Mouse (Mus musculus) limb, embryonic 14.5 days (tissue): ENCODE data around the gene Fxyd1. TPM values are rescaled to one million over a fixed set of nuclear protein-coding genes. Genes with fewer than 3 reads are reported as not detected.
A peak's percentile ranks its signal among the peaks of the same experiment; 100 is the strongest.

Experiments used
- ATAC-seq: fragments of 200-750 bp; cut with Nextera tagmentation; 2 replicates; pipeline ENCODE4 v1.8.0; 2017; ENCODE audit warnings: low read depth, moderate number of reproducible peaks, moderate TSS enrichment; ENCODE audit not compliant: low FRiP score
- DNase-seq: peaks from one replicate; pipeline ENCODE4 v3.0.0-alpha.2; 2015; ENCODE audit warnings: low spot score
- H3K27ac ChIP-seq: fragments of 300-500 bp; sonication (generic); replicated peaks from 2 replicates; pipeline ENCODE4 v1.5.1; 2014; ENCODE audit warnings: low read depth, mild to moderate bottlenecking, low read length, moderate library complexity, mixed read lengths
- H3K27me3 ChIP-seq: fragments of 300-500 bp; sonication (generic); 2 replicates; pipeline ENCODE4 v1.6.1; 2014; ENCODE audit warnings: low read length, mixed read lengths; ENCODE audit not compliant: control insufficient read depth, insufficient read depth
- H3K36me3 ChIP-seq: fragments of 300-500 bp; sonication (generic); 2 replicates; pipeline ENCODE4 v1.6.1; 2014; ENCODE audit warnings: mild to moderate bottlenecking, low read length, moderate library complexity, mixed read lengths; ENCODE audit not compliant: control insufficient read depth, insufficient read depth
- H3K4me1 ChIP-seq: fragments of 300-500 bp; sonication (generic); 2 replicates; pipeline ENCODE4 v1.6.1; 2014; ENCODE audit warnings: antibody characterized with exemption, low read length, mixed read lengths; ENCODE audit not compliant: control insufficient read depth, insufficient read depth
- H3K4me2 ChIP-seq: fragments of 300-500 bp; sonication (generic); replicated peaks from 2 replicates; pipeline ENCODE4 v1.6.1; 2014; ENCODE audit warnings: low read depth, mild to moderate bottlenecking, low read length, moderate library complexity; ENCODE audit not compliant: severe bottlenecking
- H3K4me3 ChIP-seq: fragments of 300-500 bp; sonication (generic); replicated peaks from 2 replicates; pipeline ENCODE4 v1.5.1; 2014; ENCODE audit warnings: low read length
- H3K9ac ChIP-seq: fragments of 300-500 bp; sonication (generic); 2 replicates; pipeline ENCODE4 v1.6.1; 2014; ENCODE audit warnings: mild to moderate bottlenecking, low read depth, low read length, moderate library complexity; ENCODE audit not compliant: severe bottlenecking
- H3K9me3 ChIP-seq: fragments of 300-500 bp; sonication (generic); 2 replicates; pipeline ENCODE4 v1.6.1; 2016; ENCODE audit warnings: low read length; ENCODE audit not compliant: control insufficient read depth
- POLR2A ChIP-seq: fragments of 200-500 bp; IDR thresholded peaks from 2 replicates; pipeline ENCODE4 v1.8.0; 2012; ENCODE audit warnings: inconsistent platforms, mild to moderate bottlenecking, moderate library complexity, borderline replicate concordance; ENCODE audit not compliant: insufficient read depth, insufficient read length; ENCODE audit errors: extremely low read depth
- WGBS: fragments of 180-500 bp; shearing (Covaris S2); extraction: QIAGEN DNeasy Blood & Tissue Kit; methylation state at CpG from one replicate; pipeline ENCODE4 v1.1.7; 2014; 5-methylcytosine and 5-hydroxymethylcytosine counted together
- polyA plus RNA-seq, 2 experiments: library from polyadenylated mRNA; depleted of rRNA in 1 of 2; stranded (reverse) in 1 of 2; unstranded in 1 of 2; fragments of >200 nt; fragmentation: Nextera tagmentation in 1 of 2; extraction: Ambion mirVana in 1 of 2; gene quantifications; 2 replicates each; pipeline versions ENCODE4 v1.2.1 to v1.2.3; 2012 to 2014

Gene Fxyd1
- polyA plus RNA-seq, 2 experiments = 92.6 to 95.6 TPM

DNA sequence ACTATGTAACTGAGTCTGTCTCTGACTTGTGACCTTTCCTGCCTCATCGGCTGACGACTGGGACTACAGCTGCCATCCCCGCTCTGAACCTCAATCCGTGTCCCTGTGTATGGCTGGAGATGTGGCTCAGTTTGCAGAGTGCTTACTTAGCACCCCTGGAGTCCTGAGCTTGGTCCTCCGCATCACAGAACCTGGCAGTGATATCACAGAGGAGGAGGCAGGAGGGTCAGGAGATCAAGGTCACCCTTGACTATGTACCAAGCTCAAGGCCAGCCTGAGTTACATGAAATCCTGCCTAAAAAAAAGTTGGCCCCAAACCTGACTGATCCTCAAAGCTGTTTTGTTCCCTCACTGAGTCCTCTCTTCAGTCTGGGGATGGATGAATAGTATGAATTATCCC lies 731 bp upstream of the Fxyd1 start:
- ATAC-seq (no peak), DNase-seq (no peak)
- no peak overlapping the region for H3K9ac ChIP-seq
- no peaks in the 10 kb centered on the region for H3K9me3 ChIP-seq
- no peak overlapping the region for H3K27ac ChIP-seq
- H3K36me3 ChIP-seq = no peaks in the 10 kb centered on the region
- H3K4me2 ChIP-seq = no peak overlapping the region
- no peak overlapping the region for H3K4me3 ChIP-seq
- peaks cover 26% of the 10 kb centered on the region for H3K4me1 ChIP-seq
- WGBS = 71% methylated on average over 5 of the region's 5 CpGs
- peaks cover 10% of the 10 kb centered on the region for H3K27me3 ChIP-seq
- no peak for TF ChIP-seq POLR2A

DNA sequence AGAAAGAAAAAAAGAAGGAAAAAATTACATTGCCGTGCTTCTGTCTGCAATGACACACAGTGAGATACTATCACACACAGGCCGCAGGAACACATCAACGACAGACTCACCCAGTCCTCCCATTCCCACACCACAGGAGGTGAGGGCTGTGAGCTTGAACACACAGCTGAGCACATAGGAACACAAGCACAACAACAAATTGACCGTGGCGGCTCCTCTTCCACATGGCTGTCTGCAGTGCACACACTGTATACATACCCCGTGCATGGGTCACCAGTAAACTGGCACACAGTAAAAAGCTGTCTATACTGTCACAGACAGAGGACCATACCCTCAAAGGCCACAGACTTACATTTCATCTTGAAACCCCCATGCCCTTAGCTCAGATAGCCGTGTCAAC lies 551 bp downstream of the Fxyd1 start:
- WGBS = 71% methylated on average over 7 of the region's 7 CpGs
- no peak overlapping the region for H3K27ac ChIP-seq

DNA sequence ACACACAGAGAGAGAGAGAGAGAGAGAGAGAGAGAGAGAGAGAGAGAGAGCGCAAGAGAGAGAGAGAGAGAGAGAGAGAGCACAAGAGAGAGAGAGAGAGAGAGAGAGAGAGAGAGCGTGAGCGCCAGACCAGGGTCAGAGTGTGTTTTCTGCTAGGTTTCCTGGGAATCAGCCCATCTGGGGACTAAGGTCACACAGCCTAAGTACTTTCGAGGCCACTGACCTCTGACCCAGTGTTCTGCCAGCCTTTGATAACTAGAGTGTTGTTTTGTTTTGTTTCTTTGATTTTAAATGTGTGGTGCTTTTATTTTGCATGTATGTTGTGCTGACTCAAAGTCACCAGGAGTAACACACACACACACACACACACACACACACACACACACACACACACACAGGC lies 1.1 kb downstream of the Fxyd1 start:
- ATAC-seq = no peak
- Histone ChIP-seq H3K9me3 (no peaks in the 10 kb centered on the region), H3K9ac (no peak overlapping the region), H3K4me3 (peak overlapping the region; percentile 34; the same call in 1 of the 2 replicates), H3K4me1 (peaks cover 42% of the 10 kb centered on the region), H3K4me2 (peak overlapping the region; percentile 47), H3K27me3 (peaks cover 29% of the 10 kb centered on the region), H3K27ac (0 out of 2 replicates have a peak overlapping the region, but pooled peaks have one; percentile 20), H3K36me3 (no peaks in the 10 kb centered on the region)
- no peak for TF ChIP-seq POLR2A
- 15% methylated on average over 3 of the region's 4 CpGs for WGBS
- no peak for DNase-seq

More for the DNA sequence above, 551 bp downstream of the Fxyd1 start:
- H3K27me3 ChIP-seq = peaks cover 23% of the 10 kb centered on the region
- H3K4me2 ChIP-seq = no peak overlapping the region
- no peaks in the 10 kb centered on the region for H3K9me3 ChIP-seq
- H3K4me3 ChIP-seq = no peak overlapping the region
- DNase-seq = no peak
- no peak overlapping the region for H3K9ac ChIP-seq
- H3K36me3 ChIP-seq = no peaks in the 10 kb centered on the region
- ATAC-seq = no peak
- H3K4me1 ChIP-seq = peaks cover 38% of the 10 kb centered on the region
- no peak for TF ChIP-seq POLR2A

DNA sequence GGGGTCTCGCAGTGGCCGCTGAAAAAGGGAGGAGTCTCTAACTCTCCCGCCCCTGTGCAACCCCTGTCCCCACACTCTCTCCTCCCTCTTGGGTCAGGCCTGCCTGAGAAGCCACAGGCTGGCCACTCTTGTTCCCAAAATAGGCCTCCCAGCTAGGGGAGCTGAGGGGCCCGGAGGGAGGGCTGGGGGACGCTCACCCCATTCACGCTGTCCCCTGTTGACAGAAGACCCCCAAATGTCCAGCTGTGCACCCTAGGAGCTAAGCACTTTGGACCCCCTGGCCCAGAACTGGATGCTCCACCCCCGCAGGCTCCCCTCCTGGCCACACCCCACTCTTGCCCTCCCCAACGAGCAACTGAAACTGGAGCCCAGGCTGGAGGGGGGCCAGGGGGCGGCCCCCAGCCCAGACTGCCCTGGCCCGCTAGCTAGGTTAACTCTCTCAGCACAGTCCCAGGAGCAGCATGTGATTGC lies 1.6 kb downstream of the Fxyd1 start:
- Histone ChIP-seq H3K36me3 (no peaks in the 10 kb centered on the region), H3K4me3 (peak overlapping the region; percentile 34), H3K27ac (no peak overlapping the region; the same call in 1 of the 2 replicates), H3K9ac (0 out of 2 replicates have a peak overlapping the region, but pooled peaks have one; percentile 21), H3K9me3 (no peaks in the 10 kb centered on the region), H3K27me3 (peaks cover 33% of the 10 kb centered on the region), H3K4me1 (peaks cover 45% of the 10 kb centered on the region), H3K4me2 (peak overlapping the region; percentile 47)
- WGBS = 6% methylated on average over 10 of the region's 10 CpGs
- TF ChIP-seq POLR2A = no peak
- DNase-seq (peak; percentile 91), ATAC-seq (peak; percentile 87)

DNA sequence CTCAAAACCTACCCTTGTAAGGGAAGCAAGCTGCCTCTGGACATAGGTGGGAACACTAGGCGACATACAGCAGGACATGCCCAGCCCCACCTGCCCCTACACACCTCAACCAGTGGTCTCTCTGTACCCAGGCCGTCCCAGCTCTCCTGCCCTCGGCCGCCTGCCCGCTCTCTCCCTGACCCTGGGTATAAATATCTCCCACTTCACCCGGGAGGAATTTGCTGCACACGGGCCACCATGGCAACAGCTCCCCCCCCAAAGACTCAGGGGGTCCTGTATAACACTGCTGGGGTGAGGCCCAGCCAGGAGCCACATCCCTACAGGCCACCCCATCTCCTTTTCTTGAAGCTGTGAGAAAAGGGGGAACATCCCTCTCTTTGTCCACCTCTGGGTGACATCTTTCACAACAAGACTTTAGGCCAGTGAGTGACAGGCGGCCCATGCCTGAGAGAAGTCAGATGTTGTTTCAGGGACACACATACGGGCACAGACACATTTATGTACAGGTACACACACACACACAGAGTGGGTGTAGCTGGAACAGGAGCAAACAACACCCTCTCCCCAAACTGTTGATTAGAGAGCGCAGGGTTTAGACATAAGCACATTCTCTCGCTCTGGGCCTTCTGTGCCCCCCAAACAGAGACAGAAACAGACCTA lies 2.2 kb downstream of the Fxyd1 start:
- ATAC-seq (no peak), DNase-seq (no peak)
- Histone ChIP-seq H3K9ac (0 out of 2 replicates have a peak overlapping the region, but pooled peaks have one; percentile 21), H3K4me1 (peaks cover 51% of the 10 kb centered on the region), H3K36me3 (no peaks in the 10 kb centered on the region), H3K4me3 (peak overlapping the region; percentile 34), H3K4me2 (peak overlapping the region; percentile 47), H3K27ac (peak overlapping the region; percentile 43; the same call in 1 of the 2 replicates), H3K9me3 (no peaks in the 10 kb centered on the region), H3K27me3 (peaks cover 39% of the 10 kb centered on the region)
- 55% methylated on average over 11 of the region's 11 CpGs for WGBS
- TF ChIP-seq POLR2A = no peak
